Mouse (Mus musculus) urinary bladder, adult 18-20 months (tissue): ENCODE data around the gene Aes.

ENCODE experiments used
- DNase-seq, 2 experiments: peaks; one replicate each; pipeline ENCODE4 v3.0.0; 2022; ENCODE audit warnings: low spot score in 2 of 2, mixed read lengths in 2 of 2

Gene Aes

GRCm38 (mm10) chr10:81544296-81545160 is 14.8 kb upstream of the Aes start:
- DNase-seq, result peak in 1 of 2 experiments; percentile 44

DNA sequence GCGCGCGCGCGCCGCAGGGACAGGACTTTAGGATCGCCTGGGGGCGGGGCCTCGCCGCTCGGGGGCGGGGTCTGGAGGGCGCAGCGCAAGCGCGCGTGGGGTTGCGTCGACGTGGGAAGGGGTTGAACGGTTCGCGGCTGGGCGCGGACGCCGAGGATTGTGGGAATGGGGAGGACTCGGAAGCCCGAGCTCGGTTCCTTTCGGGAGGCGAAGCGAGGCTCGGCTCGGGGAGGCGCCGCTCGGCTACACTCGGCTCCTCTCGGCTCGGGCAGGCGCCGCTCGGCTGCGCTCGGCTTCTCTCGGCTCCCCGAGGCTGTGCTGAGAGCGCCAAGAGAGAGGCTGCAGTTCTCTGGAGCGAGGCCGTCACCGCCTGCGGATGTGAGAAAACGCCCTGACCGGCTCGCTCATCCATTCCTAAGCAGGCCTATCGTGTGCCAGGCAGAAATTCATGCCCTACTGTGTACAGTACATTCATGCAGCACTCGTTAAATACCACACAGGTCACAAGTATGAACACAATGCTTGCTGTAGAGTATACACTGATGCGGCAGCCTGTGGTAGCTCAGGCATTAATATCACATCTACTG is 14.0 kb upstream of the Aes start, which contains the start of gene Gna11:
Gene Gna11 (minus strand): TSS at position 30 of the 587 bp plus-strand sequence.
- DNase-seq, result peak; percentile 99 to 100

DNA sequence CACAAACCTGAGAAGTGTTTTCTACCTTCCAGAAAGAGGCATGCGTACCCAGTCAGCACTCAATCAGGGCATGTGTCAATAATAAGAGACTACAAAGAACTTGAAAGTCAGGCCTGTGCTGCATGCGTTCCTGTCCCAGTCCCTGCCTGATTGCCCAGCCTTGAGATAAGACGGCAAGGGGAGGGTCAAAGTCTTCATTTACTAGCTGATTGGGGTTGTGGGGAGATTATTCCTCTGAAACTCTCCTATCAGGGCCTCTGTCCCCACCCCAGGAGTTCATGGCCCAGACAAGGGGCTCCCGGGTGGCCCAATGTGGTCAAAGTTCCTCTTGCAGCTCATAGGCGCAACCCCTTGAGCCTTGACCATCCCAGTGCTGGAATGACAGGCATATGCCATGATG is 13.0 kb upstream of the Aes start:
- no peak for DNase-seq

GRCm38 (mm10) chr10:81546788-81547571 is 12.3 kb upstream of the Aes start:
- DNase-seq, result no peak

- DNase-seq, result no peak
Measured at GRCm38 (mm10) chr10:81548944-81549343, 10.3 kb upstream of the Aes start.

DNA sequence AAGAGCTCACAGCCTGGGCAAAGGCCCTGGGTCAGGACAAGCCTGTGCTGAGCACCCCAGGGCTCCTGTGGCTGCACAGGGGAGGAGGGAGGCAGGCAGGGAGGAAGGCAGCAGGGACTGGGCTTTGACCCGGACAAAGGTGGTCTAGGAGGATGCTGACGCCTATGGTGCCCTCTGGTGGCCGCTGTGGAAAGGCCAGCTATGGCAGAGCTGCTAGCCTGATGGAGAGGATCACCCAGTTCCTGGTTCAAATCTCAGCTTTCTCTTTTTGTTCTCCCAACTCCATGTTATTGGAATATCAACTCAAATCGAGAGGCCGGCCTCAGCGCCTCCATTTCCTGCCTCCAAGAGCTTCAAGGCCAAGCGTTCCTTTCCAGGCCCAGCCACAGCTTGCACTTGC is 9.0 kb upstream of the Aes start:
- DNase-seq, result no peak

DNA sequence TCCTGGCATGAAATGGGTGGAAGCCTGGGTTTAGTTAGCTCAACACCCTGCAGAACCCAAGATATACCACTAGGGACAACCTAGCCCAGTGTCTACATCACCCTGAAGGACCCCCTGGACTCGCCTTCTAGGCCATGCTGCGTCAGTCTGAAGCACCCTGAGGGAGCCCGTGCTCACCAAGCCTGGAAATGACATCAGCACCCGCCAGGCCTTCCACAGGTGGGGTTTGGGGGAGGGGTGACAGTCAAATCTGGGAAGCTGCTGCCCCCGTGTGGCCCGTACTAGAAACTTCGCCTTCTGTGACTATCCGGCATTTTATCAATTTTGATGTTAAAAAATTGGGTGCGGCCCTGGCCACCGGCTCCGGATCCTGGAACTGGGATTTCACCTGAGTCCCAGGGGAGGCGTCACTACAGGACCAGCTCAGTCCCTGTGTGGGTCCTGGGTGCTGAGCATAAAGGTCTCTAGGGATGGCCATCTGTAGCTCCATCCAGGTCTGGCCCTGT is 7.6 kb upstream of the Aes start:
- DNase-seq, result peak; percentile 66 to 78

- no peak for DNase-seq
Measured at GRCm38 (mm10) chr10:81553232-81553631, 6.1 kb upstream of the Aes start.

DNA sequence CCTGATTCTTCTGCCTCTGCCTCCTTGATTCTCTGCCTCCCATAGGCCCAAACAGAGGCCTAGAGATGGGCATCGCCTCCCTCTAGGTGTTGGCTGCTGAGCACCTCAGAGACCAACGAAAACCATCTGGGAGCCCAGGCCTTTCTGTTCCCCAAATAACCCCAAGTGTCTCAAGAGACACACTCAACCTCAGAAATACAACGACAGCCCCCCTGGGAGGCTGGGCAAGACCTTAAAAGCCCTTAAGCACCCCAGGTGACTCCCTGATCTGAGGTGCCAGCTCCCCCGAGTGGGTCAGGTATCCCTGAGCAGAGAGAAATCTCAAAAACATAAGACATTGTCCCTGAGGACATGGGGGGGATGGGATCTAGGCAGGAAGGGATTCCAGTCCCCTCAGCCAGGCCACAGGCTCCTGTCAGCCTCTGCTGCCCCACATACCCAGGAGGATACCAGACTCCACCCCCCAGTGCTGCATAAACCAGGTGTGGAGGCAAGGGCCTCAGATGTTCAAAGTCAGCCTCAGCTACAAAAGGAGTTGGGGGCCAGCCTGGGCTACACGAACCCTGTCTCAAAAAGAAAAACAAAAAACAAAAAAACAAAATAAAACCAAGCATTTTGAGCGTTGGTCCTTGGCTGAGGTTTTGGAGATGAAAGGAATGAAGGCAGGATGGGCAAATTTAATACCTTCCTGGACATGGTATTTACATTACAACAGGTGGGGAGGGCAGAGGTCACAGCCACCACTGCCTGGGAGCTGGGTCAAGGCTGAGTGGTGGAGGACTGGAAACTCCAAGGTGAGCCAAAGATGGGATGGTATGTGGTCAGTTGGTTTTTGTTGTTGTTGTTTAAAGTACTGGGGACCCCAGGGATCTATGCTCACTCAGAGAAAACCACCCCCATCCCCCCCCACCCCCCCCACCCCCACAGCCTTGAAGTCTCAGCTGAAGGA is 5.2 kb upstream of the Aes start:
- no peak for DNase-seq

DNA sequence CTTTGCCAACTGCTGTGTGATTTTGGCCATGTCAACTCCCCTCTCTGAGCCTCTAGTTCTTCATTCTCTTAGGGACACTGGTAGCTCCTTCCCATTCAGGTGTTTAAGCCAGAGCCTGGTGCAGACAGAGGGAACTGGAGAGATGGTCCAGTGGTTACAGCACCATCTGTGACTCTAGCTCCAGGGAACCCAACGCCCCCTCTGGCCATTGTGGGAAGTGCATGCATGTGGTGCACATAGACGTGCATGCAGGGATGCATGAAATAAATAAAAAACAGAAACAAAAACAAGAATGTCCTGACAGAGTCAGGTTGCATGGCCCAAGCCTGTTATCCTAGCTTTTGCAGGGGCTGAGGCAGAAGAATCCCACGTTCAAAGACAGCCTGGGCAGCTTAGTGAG is 3.0 kb upstream of the Aes start:
- DNase-seq, result no peak

GRCm38 (mm10) chr10:81557491-81557890 is 1.8 kb upstream of the Aes start:
- no peak for DNase-seq

DNA sequence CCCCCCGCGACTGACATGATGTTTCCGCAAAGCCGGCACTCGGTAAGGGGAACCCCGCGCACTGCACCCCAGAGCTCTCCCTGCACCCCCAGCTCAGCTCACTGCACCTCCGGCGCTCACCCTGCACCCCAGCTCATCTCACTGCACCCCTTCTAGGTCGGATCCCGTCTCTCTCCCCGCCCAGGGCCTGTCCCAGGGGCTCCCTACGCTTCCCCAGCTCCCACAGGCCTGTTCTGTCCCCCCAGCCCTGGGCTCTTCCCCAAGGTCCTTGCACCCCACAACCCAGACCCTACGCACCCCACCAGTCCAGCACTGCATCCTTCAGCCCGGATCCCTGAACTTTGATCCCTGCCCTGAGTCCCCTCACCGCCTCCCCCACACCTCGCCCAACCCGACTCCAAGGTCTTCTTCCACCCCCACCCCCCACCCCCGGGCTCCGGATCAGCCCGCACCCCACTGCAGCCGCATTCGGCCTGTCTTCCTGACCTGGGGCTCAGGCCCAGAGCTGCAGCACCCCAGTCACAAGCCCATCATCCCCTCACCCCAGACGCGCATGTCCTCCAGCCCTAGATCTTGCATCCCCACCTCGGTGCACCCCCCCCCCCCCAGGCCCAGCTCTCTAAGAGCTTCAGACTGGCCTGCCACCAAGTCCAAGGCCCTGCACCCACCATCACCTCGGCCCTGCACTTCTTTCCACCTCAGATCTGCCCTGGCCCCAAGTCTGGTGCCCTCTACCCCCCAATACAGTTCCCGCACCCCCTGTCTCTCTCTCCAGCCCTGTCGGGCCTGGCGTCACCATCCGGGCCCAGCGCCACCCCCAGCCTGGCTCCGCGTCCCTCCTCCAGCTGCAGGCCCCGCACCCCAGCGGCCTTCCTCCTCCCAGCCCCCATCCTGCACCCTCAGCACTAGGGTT is 595 bp downstream of the Aes start:
- peak; percentile 53 to 69 for DNase-seq

DNA sequence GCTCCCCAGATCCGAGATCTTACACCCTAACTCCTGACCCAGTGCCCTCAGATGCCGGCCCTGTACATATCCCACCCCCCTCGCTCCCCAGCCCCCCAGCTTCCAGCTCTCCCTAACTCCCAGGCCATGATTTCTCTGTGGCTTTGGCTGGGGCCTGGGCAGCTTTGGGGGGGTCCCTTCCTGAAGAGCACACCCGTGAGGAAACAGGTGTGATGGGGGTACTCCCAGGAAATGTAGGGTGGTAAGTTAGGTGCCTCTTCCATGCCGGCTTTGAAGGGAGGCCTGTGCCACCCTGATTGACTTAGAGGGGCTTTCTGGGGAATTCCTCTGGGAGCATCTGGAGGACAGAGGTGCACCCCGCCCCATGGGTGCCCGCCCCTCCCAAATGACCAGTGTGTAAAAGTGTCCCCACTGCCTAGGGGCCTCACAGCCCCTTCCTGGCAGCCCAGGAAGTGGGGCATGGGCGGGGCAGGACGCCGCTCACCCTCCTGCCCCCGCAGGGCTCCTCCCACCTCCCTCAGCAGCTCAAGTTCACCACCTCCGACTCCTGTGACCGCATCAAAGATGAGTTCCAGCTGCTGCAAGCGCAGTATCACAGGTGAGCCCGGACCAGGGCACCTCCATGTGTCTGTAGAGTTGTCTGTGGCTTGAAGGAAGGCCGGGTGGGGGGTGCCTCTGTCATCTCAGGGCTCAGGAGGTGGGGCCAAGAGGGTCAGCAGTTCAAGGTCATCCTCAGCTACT is 1.6 kb downstream of the Aes start:
- DNase-seq, result no peak

- no peak for DNase-seq
Measured at GRCm38 (mm10) chr10:81562411-81562810, 3.1 kb downstream of the Aes start.

DNA sequence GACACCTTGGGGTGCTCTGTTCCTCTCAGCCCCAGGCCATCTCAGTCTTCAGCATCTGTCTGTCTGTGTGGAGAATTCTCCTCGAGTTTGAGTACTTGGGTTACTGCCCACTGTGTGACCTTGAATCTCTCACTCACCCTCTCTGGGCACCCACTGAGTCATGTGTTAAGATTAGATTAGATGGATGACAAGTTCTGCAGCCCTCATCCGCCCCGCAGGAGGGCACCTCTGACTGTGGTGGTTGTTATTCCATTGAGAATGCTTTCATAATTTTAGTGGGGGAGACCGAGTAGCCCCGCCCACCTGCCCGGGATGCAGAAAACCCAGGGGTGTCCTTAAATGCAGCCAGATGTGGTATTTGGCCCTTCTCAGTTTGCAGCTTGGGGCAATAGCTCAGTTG is 4.2 kb downstream of the Aes start:
- DNase-seq, result no peak

- DNase-seq, result no peak
Measured at GRCm38 (mm10) chr10:81564216-81564615, 4.9 kb downstream of the Aes start.

DNA sequence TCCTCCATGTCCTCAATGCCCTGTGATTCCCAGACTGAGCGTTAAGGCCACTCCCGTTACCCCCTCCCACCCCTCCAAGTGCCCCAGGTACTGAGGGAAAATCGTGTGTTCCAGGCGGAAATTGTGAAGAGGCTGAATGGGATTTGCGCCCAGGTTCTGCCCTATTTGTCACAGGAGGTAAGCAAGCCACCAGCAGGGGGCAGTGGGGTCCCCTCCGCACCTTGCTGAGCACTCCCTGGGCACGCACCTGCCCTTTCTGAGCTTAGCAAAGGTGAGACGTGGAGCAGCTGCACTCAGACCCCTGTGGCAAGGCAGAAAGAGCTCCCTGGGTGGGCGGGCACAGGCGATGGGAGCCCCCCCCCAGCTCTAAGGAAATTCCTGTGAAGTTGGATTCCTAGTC is 5.4 kb downstream of the Aes start:
- no peak for DNase-seq

DNA sequence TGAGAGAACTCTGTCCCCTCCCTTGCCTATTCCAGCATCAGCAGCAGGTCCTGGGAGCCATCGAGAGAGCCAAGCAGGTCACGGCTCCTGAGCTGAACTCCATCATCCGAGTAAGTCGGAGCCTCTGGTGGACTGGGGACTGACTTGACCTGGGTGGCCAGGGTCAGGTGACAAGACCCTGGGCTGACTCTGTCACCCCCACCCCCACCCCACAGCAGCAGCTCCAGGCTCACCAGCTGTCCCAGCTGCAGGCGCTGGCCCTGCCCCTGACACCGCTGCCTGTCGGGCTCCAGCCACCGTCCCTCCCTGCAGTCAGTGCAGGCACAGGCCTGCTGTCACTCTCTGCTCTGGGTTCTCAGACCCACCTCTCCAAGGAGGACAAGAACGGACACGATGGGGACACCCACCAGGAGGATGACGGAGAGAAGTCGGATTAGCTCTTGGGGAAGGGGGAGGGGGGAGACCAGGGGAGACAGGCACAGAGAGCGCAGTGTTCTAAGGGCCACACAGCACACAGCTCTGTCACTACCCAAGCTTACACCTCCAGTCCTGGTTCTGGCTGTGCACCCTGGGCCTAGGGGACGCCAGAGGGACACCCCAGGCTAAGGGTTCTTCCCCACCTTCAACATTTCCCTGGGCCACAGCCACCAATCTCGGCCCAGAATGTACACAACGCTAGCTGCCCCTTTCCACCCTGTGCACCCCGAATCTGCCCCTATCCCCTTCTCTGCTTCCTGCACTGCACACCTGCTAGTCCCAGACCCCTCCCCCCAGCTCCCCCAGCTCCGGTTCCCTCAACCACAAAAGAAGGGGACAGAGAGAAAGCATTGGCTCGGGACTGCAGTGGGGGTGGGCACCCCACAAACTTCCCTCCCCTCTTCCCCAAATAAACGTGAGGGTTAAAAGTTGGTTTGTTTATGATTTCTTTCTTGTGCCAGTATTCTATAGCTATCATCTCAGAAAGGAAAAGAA is 6.3 kb downstream of the Aes start:
- no peak for DNase-seq
